Mouse (Mus musculus) left cerebral cortex, adult 9 months (tissue): ENCODE measurements around the gene Hes7.
A peak's percentile ranks its signal among the peaks of the same experiment; 100 is the strongest.
"Not testable (repeated sequence)": the region's sequence is repeated elsewhere in the genome, so short reads cannot be mapped to it uniquely, and the experiment has no call there.

ENCODE experiments used
- DNase-seq, 2 experiments: peaks; one replicate each; pipeline ENCODE4 v3.0.0; 2022; ENCODE audit warnings: low spot score in 2 of 2

Hes7 gene

GRCm38 (mm10) chr11:69088103-69088855 is 31.9 kb upstream of the Hes7 start, which contains the start of gene Vamp2:
TSS of gene Vamp2 (plus strand) at chr11:69088490.
- peak in 1 of 2 experiments; percentile 93 for DNase-seq

- DNase-seq, result no peak
Observed at GRCm38 (mm10) chr11:69088856-69089615, 31.2 kb upstream of the Hes7 start.

- no peak for DNase-seq
Observed at GRCm38 (mm10) chr11:69089616-69090290, 30.5 kb upstream of the Hes7 start.

- no peak for DNase-seq
Observed at GRCm38 (mm10) chr11:69090367-69090766, 29.8 kb upstream of the Hes7 start.

GRCm38 (mm10) chr11:69091566-69092385 is 28.4 kb upstream of the Hes7 start:
- no peak for DNase-seq

GRCm38 (mm10) chr11:69092386-69092751 is 27.8 kb upstream of the Hes7 start:
- DNase-seq, result peak in 1 of 2 experiments; percentile 88

GRCm38 (mm10) chr11:69092871-69093270 is 27.3 kb upstream of the Hes7 start:
- no peak for DNase-seq

GRCm38 (mm10) chr11:69093856-69094255 is 26.3 kb upstream of the Hes7 start:
- not testable (repeated sequence) for DNase-seq

GRCm38 (mm10) chr11:69094697-69095429 is 25.3 kb upstream of the Hes7 start, which contains the start of gene Per1:
TSS of gene Per1 (plus strand) at chr11:69095217.
- DNase-seq, result peak; percentile 100

- no peak for DNase-seq
Observed at GRCm38 (mm10) chr11:69095511-69096231, 24.5 kb upstream of the Hes7 start.

GRCm38 (mm10) chr11:69096360-69096986 is 23.7 kb upstream of the Hes7 start:
- DNase-seq, result no peak

GRCm38 (mm10) chr11:69096987-69097900 is 23.0 kb upstream of the Hes7 start:
- DNase-seq, result peak; percentile 93 to 98

GRCm38 (mm10) chr11:69098039-69098761 is 22.0 kb upstream of the Hes7 start:
- DNase-seq, result peak in 1 of 2 experiments; percentile 50

- DNase-seq, result peak; percentile 92 to 98
Observed at GRCm38 (mm10) chr11:69098762-69099091, 21.5 kb upstream of the Hes7 start.

- DNase-seq, result peak in 1 of 2 experiments; percentile 69
Observed at GRCm38 (mm10) chr11:69099177-69099914, 20.9 kb upstream of the Hes7 start.

GRCm38 (mm10) chr11:69099915-69100345 is 20.3 kb upstream of the Hes7 start:
- DNase-seq, result peak in 1 of 2 experiments; percentile 91
